ENCODE assay signal across 8 mouse cellular contexts in the genomic region with DNA sequence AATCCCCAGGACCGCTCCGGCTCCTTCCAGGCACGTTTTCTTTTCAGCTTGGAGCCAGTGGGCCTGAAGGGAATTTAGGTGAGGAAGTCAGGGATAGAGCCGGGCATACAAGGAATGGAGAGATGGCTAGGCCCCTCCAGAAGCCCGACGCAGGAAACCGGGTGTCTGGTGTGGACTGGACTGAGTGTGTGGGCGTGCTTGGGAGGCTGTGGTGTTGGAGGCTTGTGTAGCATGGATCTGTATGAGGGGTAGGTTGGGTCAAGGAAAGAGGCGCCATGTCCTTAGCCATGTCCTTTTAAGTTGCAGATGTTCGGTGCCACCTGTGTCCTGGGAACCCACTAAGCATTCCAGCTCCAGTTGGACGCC. TPM values are rescaled to one million over a fixed set of nuclear protein-coding genes. Genes with fewer than 3 reads are reported as not detected.
A peak's percentile ranks its signal among the peaks of the same experiment; 100 is the strongest.
DNase-seq lines count a peak whose midpoint lies in the region; ATAC-seq and TF ChIP-seq lines count a peak whose summit lies in the region.

No protein-coding gene starts in this region.

- peak overlapping the region; percentile 96 for H3K4me2 ChIP-seq in hindbrain, embryonic 11.5 days (replicated peaks; ENCODE audit: low read depth, low read length)
- peak overlapping the region; percentile 96 for H3K4me2 ChIP-seq in midbrain, embryonic 12.5 days (replicated peaks)

- peak; percentile 24 for DNase-seq in adrenal gland, postnatal 14 days
- no peak for DNase-seq in adrenal gland, postnatal 36 days
- no peak for DNase-seq in lung, adult 2 months
- DNase-seq in lung, postnatal 14 days: no peak
- no peak for DNase-seq in hindbrain, embryonic 11.5 days (ENCODE audit: low spot score)
- no peak for DNase-seq in spleen, postnatal 14 days (ENCODE audit: low spot score in 2 of 2)
- DNase-seq in adrenal gland, adult 18-20 months (ENCODE audit: low spot score in 2 of 2): no peak

- 0 out of 2 replicates have a peak, but pooled peaks cover 2% of the 10 kb centered on the region for H3K4me1 ChIP-seq in lung, adult 2 months (ENCODE audit: control insufficient read depth, insufficient read depth, low read length)
- H3K4me1 ChIP-seq in hindbrain, embryonic 11.5 days (replicated peaks; ENCODE audit: control insufficient read depth, insufficient read depth, low read length): no peaks in the 10 kb centered on the region
- H3K4me1 ChIP-seq in midbrain, embryonic 12.5 days: 0 out of 2 replicates have a peak, but pooled peaks cover 9% of the 10 kb centered on the region

- H3K36me3 ChIP-seq in hindbrain, embryonic 11.5 days (ENCODE audit: control insufficient read depth, insufficient read depth, low read length): no peaks in the 10 kb centered on the region
- no peaks in the 10 kb centered on the region for H3K36me3 ChIP-seq in midbrain, embryonic 12.5 days

- H3K27me3 ChIP-seq in hindbrain, embryonic 11.5 days (ENCODE audit: control insufficient read depth, insufficient read depth, low read length): no peaks in the 10 kb centered on the region
- H3K27me3 ChIP-seq in midbrain, embryonic 12.5 days: peaks cover 19% of the 10 kb centered on the region

- peak overlapping the region; percentile 72 for H3K9ac ChIP-seq in hindbrain, embryonic 11.5 days (ENCODE audit: low read depth, low read length)
- H3K9ac ChIP-seq in midbrain, embryonic 12.5 days (replicated peaks): peak overlapping the region; percentile 75

- no peaks in the 10 kb centered on the region for H3K9me3 ChIP-seq in hindbrain, embryonic 11.5 days (ENCODE audit: control insufficient read depth, low read length)
- H3K9me3 ChIP-seq in midbrain, embryonic 12.5 days: peaks cover 5% of the 10 kb centered on the region; the same call in 1 of the 2 replicates

- peak; percentile 45 for ATAC-seq in hindbrain, embryonic 11.5 days (ENCODE audit: low FRiP score)
- ATAC-seq in midbrain, embryonic 12.5 days (ENCODE audit: low FRiP score, low read depth): peak; percentile 31

- peak overlapping the region; percentile 67 for H3K4me3 ChIP-seq in lung, adult 2 months (replicated peaks; ENCODE audit: extremely low read depth, low read depth, low read length)
- H3K4me3 ChIP-seq in hindbrain, embryonic 11.5 days (ENCODE audit: low read depth, low read length): peak overlapping the region; percentile 53
- H3K4me3 ChIP-seq in midbrain, embryonic 12.5 days: peak overlapping the region; percentile 63

- H3K27ac ChIP-seq in hindbrain, embryonic 11.5 days (ENCODE audit: low read depth, low read length): no peak overlapping the region
- no peak overlapping the region for H3K27ac ChIP-seq in midbrain, embryonic 12.5 days (replicated peaks)

- TF ChIP-seq POLR2A in lung, adult 2 months (IDR thresholded peaks at IDR 0.05; ENCODE audit: borderline replicate concordance, extremely low read depth, low read depth, low read length): no peak

- 26% methylated on average over 11 of the region's 11 CpGs for whole genome bisulfite sequencing in lung, adult 2 months
- WGBS in hindbrain, embryonic 11.5 days: 38% methylated on average over 11 of the region's 11 CpGs
- 31% methylated on average over 11 of the region's 11 CpGs for WGBS in midbrain, embryonic 12.5 days

- no peak for TF ChIP-seq CTCF in lung, adult 2 months (IDR thresholded peaks at IDR 0.05; ENCODE audit: insufficient read depth, low read length)

RNA-seq across cellular contexts. Expression of gene Adcy3, which starts 0.9 kb away (rescaled TPM):
- 28.4 and 36.3 TPM in 2 replicates for total RNA-seq in adrenal gland, postnatal 14 days (2021)
- 10 to 100 TPM; 27.4 to 47.1 TPM for total RNA-seq in adrenal gland, postnatal 36 days (2021)
- polyA plus RNA-seq in lung, adult 2 months (2012; rRNA removed): 17.1 and 17.6 TPM in 2 replicates
- 2.9 and 3.0 TPM in 2 replicates for polyA plus RNA-seq in hindbrain, embryonic 11.5 days (2014; fragmentation: Nextera tagmentation; extraction: Ambion mirVana)
- 6.8 and 7.2 TPM in 2 replicates for polyA plus RNA-seq in midbrain, embryonic 12.5 days (2016; fragmentation: Nextera tagmentation; extraction: Ambion mirVana)
- total RNA-seq in adrenal gland, adult 18-20 months (2021): 10 to 100 TPM; 56.6 to 57.9 TPM

RNA-seq across cellular contexts. Expression of gene Dnajc27, which starts 51.4 kb away (rescaled TPM):
- total RNA-seq in adrenal gland, postnatal 14 days (2021): 4.9 and 6.0 TPM in 2 replicates
- total RNA-seq in adrenal gland, postnatal 36 days (2021): 1 to 10 TPM; 4.9 to 5.5 TPM
- polyA plus RNA-seq in lung, adult 2 months (2012; rRNA removed): 6.5 and 8.8 TPM in 2 replicates
- 8.6 and 9.8 TPM in 2 replicates for polyA plus RNA-seq in hindbrain, embryonic 11.5 days (2014; fragmentation: Nextera tagmentation; extraction: Ambion mirVana)
- 14.0 and 14.2 TPM in 2 replicates for polyA plus RNA-seq in midbrain, embryonic 12.5 days (2016; fragmentation: Nextera tagmentation; extraction: Ambion mirVana)
- 1 to 10 TPM; 4.8 to 6.0 TPM for total RNA-seq in adrenal gland, adult 18-20 months (2021)
